Mouse (Mus musculus) kidney, embryonic 16.5 days (tissue): ENCODE measurements at regions not wholly inside any gene's neighbourhood (a gene's known extent, or its start where the extent isn't known, plus 50 kb on each side); places are given as distances from the start of the nearest gene placed in this dataset.

Experiments
- ATAC-seq: fragments of 200-750 bp; cut with Nextera tagmentation; 2 replicates; pipeline ENCODE4 v1.8.0; 2017; ENCODE audit warnings: moderate TSS enrichment; ENCODE audit not compliant: low FRiP score, low TSS enrichment
- H3K27ac ChIP-seq: fragments of 300-500 bp; sonication (generic); 2 replicates; pipeline ENCODE4 v1.5.1; 2014; ENCODE audit warnings: low read length
- H3K27me3 ChIP-seq: fragments of 300-500 bp; sonication (generic); 2 replicates; pipeline ENCODE4 v1.6.1; 2014; ENCODE audit warnings: low read length, control low read depth, mixed read lengths; ENCODE audit not compliant: insufficient read depth
- H3K36me3 ChIP-seq: fragments of 300-500 bp; sonication (generic); 2 replicates; pipeline ENCODE4 v1.6.1; 2014; ENCODE audit warnings: low read length, control low read depth, mixed read lengths; ENCODE audit not compliant: insufficient read depth
- H3K4me1 ChIP-seq: fragments of 300-500 bp; sonication (generic); 2 replicates; pipeline ENCODE4 v1.6.1; 2014; ENCODE audit warnings: low read length, control low read depth, mixed read lengths; ENCODE audit not compliant: insufficient read depth
- H3K4me2 ChIP-seq: fragments of 300-500 bp; sonication (generic); replicated peaks from 2 replicates; pipeline ENCODE4 v1.6.1; 2014; ENCODE audit warnings: low read depth, low read length
- H3K4me3 ChIP-seq: fragments of 300-500 bp; sonication (generic); 2 replicates; pipeline ENCODE4 v1.5.1; 2014; ENCODE audit warnings: mild to moderate bottlenecking, low read length
- H3K9ac ChIP-seq: fragments of 300-500 bp; sonication (generic); replicated peaks from 2 replicates; pipeline ENCODE4 v1.6.1; 2014; ENCODE audit warnings: low read length
- H3K9me3 ChIP-seq: fragments of 300-500 bp; sonication (generic); 2 replicates; pipeline ENCODE4 v1.6.1; 2016; ENCODE audit warnings: low read length, control low read depth
- WGBS: fragments of 180-500 bp; shearing (Covaris S2); extraction: QIAGEN DNeasy Blood & Tissue Kit; methylation state at CpG from one replicate; pipeline ENCODE4 v1.1.7; 2014; 5-methylcytosine and 5-hydroxymethylcytosine counted together

DNA sequence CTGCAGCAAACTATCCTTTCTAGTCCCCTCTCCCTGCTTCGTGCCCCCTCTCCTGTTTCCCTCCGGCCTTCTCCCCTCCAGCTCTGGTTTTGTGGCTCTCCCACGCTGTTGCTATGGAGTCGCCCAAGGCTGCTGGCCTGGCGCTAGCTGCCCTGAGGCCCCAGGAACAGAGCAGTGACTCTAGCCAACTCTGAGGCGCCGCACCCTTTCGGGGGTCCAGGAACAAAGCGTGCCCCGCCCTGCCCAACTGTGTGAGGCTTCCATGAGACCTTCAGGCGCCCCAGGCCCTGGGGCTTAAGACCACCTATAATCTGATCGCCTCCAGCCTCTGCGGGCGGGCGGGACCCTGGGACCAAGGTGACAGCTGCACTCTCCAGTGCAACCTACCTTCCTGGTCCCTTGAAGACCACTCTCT is 262.4 kb downstream of the Zfp704 start:
- peaks cover 22% of the 10 kb centered on the region for H3K4me1 ChIP-seq
- peak overlapping the region; percentile 98 for H3K4me2 ChIP-seq
- WGBS: 1% methylated on average over 15 of the region's 15 CpGs
- H3K9me3 ChIP-seq: no peaks in the 10 kb centered on the region
- peak; percentile 91 for ATAC-seq
- H3K4me3 ChIP-seq: peak overlapping the region; percentile 63
- peak overlapping the region; percentile 51; the same call in 1 of the 2 replicates for H3K27ac ChIP-seq
- H3K9ac ChIP-seq: peak overlapping the region; percentile 68
- H3K27me3 ChIP-seq: 0 out of 2 replicates have a peak, but pooled peaks cover 14% of the 10 kb centered on the region
- H3K36me3 ChIP-seq: no peaks in the 10 kb centered on the region

DNA sequence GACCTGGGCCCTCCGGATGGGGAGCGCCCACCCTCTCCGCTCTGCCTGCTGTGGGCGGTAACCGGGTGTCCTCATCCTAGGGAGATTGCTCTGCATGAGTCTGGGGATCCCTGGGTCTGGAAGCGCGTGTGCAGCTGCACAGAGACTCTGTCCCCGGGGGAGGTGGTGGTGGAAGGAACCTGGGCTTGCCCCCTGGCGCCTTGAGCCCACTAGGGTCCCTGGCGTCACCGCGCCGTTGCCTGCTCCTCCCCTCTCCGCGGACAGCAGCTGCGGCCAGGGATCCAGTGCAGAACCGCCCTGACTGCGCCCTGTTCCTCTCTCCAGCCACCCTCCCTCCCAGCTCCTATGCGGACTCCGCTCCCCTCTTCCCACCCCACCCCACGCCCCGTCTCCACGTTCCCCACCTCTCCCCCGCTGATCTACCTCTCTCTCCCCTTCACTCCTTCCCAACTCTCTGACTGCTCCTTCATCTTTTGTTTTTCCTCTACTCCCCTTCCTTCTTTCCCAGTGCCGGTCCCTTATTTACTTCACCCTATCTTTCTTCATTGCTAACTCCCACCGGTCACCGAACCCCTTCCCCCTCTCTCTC is 262.9 kb downstream of the Zfp704 start:
- peak overlapping the region; percentile 68 for H3K9ac ChIP-seq
- H3K4me2 ChIP-seq: peak overlapping the region; percentile 98
- peak overlapping the region; percentile 51; the same call in 1 of the 2 replicates for H3K27ac ChIP-seq
- peak; percentile 84 for ATAC-seq
- H3K4me1 ChIP-seq: peaks cover 22% of the 10 kb centered on the region
- WGBS: under 1% methylated on average over 24 of the region's 27 CpGs
- H3K9me3 ChIP-seq: no peaks in the 10 kb centered on the region
- H3K27me3 ChIP-seq: 0 out of 2 replicates have a peak, but pooled peaks cover 14% of the 10 kb centered on the region
- no peaks in the 10 kb centered on the region for H3K36me3 ChIP-seq
- H3K4me3 ChIP-seq: peak overlapping the region; percentile 63

GRCm38 (mm10) chr3:9346356-9346755 is 263.5 kb downstream of the Zfp704 start:
- Histone ChIP-seq H3K27ac (no peak overlapping the region), H3K27me3 (0 out of 2 replicates have a peak, but pooled peaks cover 14% of the 10 kb centered on the region), H3K9me3 (no peaks in the 10 kb centered on the region), H3K4me3 (peak overlapping the region; percentile 63), H3K9ac (peak overlapping the region; percentile 48; the same call in 1 of the 2 replicates), H3K36me3 (no peaks in the 10 kb centered on the region), H3K4me1 (peaks cover 22% of the 10 kb centered on the region), H3K4me2 (peak overlapping the region; percentile 98)
- no peak for ATAC-seq
- 3% methylated on average over 13 of the region's 13 CpGs for WGBS

GRCm38 (mm10) chr3:9345885-9346284 is 264.0 kb downstream of the Zfp704 start:
- Histone ChIP-seq H3K27ac (no peak overlapping the region), H3K4me3 (peak overlapping the region; percentile 63; the same call in 1 of the 2 replicates), H3K9me3 (no peaks in the 10 kb centered on the region), H3K27me3 (0 out of 2 replicates have a peak, but pooled peaks cover 14% of the 10 kb centered on the region), H3K36me3 (no peaks in the 10 kb centered on the region), H3K4me1 (peaks cover 26% of the 10 kb centered on the region), H3K4me2 (peak overlapping the region; percentile 98), H3K9ac (no peak overlapping the region)
- 29% methylated on average over 9 of the region's 9 CpGs for WGBS
- no peak for ATAC-seq

GRCm38 (mm10) chr3:9343586-9343985 is 266.3 kb downstream of the Zfp704 start:
- H3K36me3 ChIP-seq: no peaks in the 10 kb centered on the region
- WGBS: 19% methylated on average over 4 of the region's 4 CpGs
- no peaks in the 10 kb centered on the region for H3K9me3 ChIP-seq
- no peak overlapping the region for H3K27ac ChIP-seq
- no peak overlapping the region for H3K4me3 ChIP-seq
- H3K4me1 ChIP-seq: peaks cover 32% of the 10 kb centered on the region
- no peak for ATAC-seq
- H3K4me2 ChIP-seq: no peak overlapping the region
- 0 out of 2 replicates have a peak, but pooled peaks cover 11% of the 10 kb centered on the region for H3K27me3 ChIP-seq
- peak overlapping the region; percentile 37; the same call in 1 of the 2 replicates for H3K9ac ChIP-seq

GRCm38 (mm10) chr3:9342167-9342566 is 267.7 kb downstream of the Zfp704 start:
- Histone ChIP-seq H3K36me3 (no peaks in the 10 kb centered on the region), H3K4me1 (peaks cover 23% of the 10 kb centered on the region), H3K4me3 (no peak overlapping the region), H3K27ac (no peak overlapping the region), H3K27me3 (0 out of 2 replicates have a peak, but pooled peaks cover 7% of the 10 kb centered on the region), H3K4me2 (no peak overlapping the region), H3K9me3 (no peaks in the 10 kb centered on the region), H3K9ac (no peak overlapping the region)
- no peak for ATAC-seq
- WGBS: 92% methylated on average over 3 of the region's 3 CpGs

GRCm38 (mm10) chr3:9341657-9342056 is 268.2 kb downstream of the Zfp704 start:
- Histone ChIP-seq H3K4me1 (peaks cover 22% of the 10 kb centered on the region), H3K4me2 (no peak overlapping the region), H3K27ac (peak overlapping the region; percentile 38; the same call in 1 of the 2 replicates), H3K36me3 (no peaks in the 10 kb centered on the region), H3K4me3 (no peak overlapping the region), H3K27me3 (0 out of 2 replicates have a peak, but pooled peaks cover 7% of the 10 kb centered on the region), H3K9me3 (no peaks in the 10 kb centered on the region), H3K9ac (no peak overlapping the region)
- 60% methylated on average over 5 of the region's 5 CpGs for WGBS
- no peak for ATAC-seq

DNA sequence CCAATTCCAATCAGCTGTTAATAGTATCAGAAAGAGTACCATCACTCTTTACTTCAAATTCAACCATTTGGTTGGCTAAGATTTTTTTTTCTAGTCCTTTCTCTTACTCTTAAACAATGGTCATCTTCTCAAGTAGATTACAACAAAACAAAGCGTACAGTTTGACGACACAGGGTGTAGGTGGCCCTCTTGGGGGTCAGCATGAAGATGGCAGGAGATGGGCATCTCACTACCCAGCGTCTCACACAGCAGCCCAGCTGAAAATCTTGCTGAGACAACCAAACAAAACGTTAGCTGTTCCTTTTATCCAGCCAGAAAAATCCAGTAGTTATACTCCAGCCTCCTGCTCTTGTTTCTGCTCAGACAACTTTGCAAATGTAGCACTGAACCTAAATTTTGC is 268.6 kb downstream of the Zfp704 start:
- Histone ChIP-seq H3K9me3 (no peaks in the 10 kb centered on the region), H3K36me3 (no peaks in the 10 kb centered on the region), H3K27ac (no peak overlapping the region), H3K4me1 (peaks cover 18% of the 10 kb centered on the region), H3K9ac (no peak overlapping the region), H3K4me2 (peak overlapping the region; percentile 66), H3K27me3 (0 out of 2 replicates have a peak, but pooled peaks cover 7% of the 10 kb centered on the region), H3K4me3 (no peak overlapping the region)
- WGBS: 33% methylated on average over 4 of the region's 4 CpGs
- no peak for ATAC-seq

- ATAC-seq: peak; percentile 92
- Histone ChIP-seq H3K9me3 (no peaks in the 10 kb centered on the region), H3K27ac (peak overlapping the region; percentile 47; the same call in 1 of the 2 replicates), H3K27me3 (0 out of 2 replicates have a peak, but pooled peaks cover 7% of the 10 kb centered on the region), H3K4me1 (peaks cover 15% of the 10 kb centered on the region; the same call in 1 of the 2 replicates), H3K4me3 (peak overlapping the region; percentile 44), H3K36me3 (no peaks in the 10 kb centered on the region), H3K4me2 (peak overlapping the region; percentile 66), H3K9ac (peak overlapping the region; percentile 49)
- 1% methylated on average over 15 of the region's 15 CpGs for WGBS
These were observed 269.1 kb downstream of the Zfp704 start for GRCm38 (mm10) chr3:9340788-9341187.

DNA sequence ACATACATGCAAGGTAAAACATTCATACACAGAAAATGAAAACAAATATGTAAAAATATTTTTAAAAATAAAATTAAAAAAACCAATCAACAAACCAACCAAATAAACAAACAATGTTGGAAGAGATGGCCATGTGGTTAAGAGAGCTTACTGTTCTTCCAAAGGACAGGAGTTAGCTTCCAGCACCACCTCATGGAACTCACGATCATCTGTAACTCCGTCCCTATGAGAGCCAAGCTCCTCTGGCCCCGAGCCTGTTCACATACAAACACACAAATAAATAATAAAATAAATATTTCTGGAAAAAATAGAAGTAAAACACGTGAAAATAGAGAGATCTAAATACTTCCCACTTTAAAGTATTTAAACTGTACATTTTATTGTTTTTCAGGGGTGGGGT is 269.5 kb downstream of the Zfp704 start:
- peak overlapping the region; percentile 49 for H3K9ac ChIP-seq
- H3K36me3 ChIP-seq: no peaks in the 10 kb centered on the region
- peaks cover 15% of the 10 kb centered on the region; the same call in 1 of the 2 replicates for H3K4me1 ChIP-seq
- no peaks in the 10 kb centered on the region for H3K9me3 ChIP-seq
- WGBS: 28% methylated on average over 4 of the region's 4 CpGs
- peak overlapping the region; percentile 47; the same call in 1 of the 2 replicates for H3K27ac ChIP-seq
- H3K4me2 ChIP-seq: peak overlapping the region; percentile 66
- 0 out of 2 replicates have a peak, but pooled peaks have one; percentile 64 for ATAC-seq
- peak overlapping the region; percentile 44 for H3K4me3 ChIP-seq
- H3K27me3 ChIP-seq: 0 out of 2 replicates have a peak, but pooled peaks cover 4% of the 10 kb centered on the region
